Mouse (Mus musculus) frontal cortex, postnatal 25 days (tissue): ENCODE data around the gene Zfp398.
A peak's percentile ranks its signal among the peaks of the same experiment; 100 is the strongest.
"Not testable (repeated sequence)": the region's sequence is repeated elsewhere in the genome, so short reads cannot be mapped to it uniquely, and the experiment has no call there.

Source experiments
- DNase-seq, 2 experiments: peaks; one replicate each; pipeline ENCODE4 v3.0.0; 2022; ENCODE audit warnings: low spot score in 2 of 2

Gene Zfp398

GRCm38 (mm10) chr6:47824241-47824640, 11.2 kb upstream of the Zfp398 start:
- DNase-seq: no peak

GRCm38 (mm10) chr6:47827462-47827861, 8.0 kb upstream of the Zfp398 start:
- no peak for DNase-seq

GRCm38 (mm10) chr6:47828950-47829349, 6.5 kb upstream of the Zfp398 start:
- no peak for DNase-seq

- peak; percentile 79 to 90 for DNase-seq
These were observed 5.1 kb upstream of the Zfp398 start, which contains the start of gene Zfp786 for GRCm38 (mm10) chr6:47830104-47831078. Zfp786 (minus strand) TSS chr6:47830867.

- DNase-seq: no peak
These were observed 3.2 kb upstream of the Zfp398 start for GRCm38 (mm10) chr6:47832220-47832619.

- DNase-seq: peak; percentile 28 to 29
These were observed 592 bp downstream of the Zfp398 start for GRCm38 (mm10) chr6:47835984-47836521.

GRCm38 (mm10) chr6:47837630-47838029, 2.2 kb downstream of the Zfp398 start:
- DNase-seq: no peak

- no peak for DNase-seq
These were observed 5.6 kb downstream of the Zfp398 start for GRCm38 (mm10) chr6:47841077-47841476.

- no peak for DNase-seq
These were observed 6.4 kb downstream of the Zfp398 start for GRCm38 (mm10) chr6:47841831-47842230.

- DNase-seq: no peak
These were observed 6.9 kb downstream of the Zfp398 start for GRCm38 (mm10) chr6:47842337-47842736.

GRCm38 (mm10) chr6:47845779-47846178, 10.3 kb downstream of the Zfp398 start:
- no peak for DNase-seq

GRCm38 (mm10) chr6:47857241-47857640, 21.8 kb downstream of the Zfp398 start:
- no peak for DNase-seq

GRCm38 (mm10) chr6:47857729-47858128, 22.3 kb downstream of the Zfp398 start:
- not testable (repeated sequence) for DNase-seq

- no peak for DNase-seq
These were observed 36.8 kb downstream of the Zfp398 start for GRCm38 (mm10) chr6:47872266-47872665.

- DNase-seq: no peak
These were observed 41.6 kb downstream of the Zfp398 start, which contains the start of gene Zfp282 for GRCm38 (mm10) chr6:47877058-47877457. Zfp282 (plus strand) TSS chr6:47877204.

- DNase-seq: peak; percentile 76 to 81
These were observed 42.1 kb downstream of the Zfp398 start for GRCm38 (mm10) chr6:47877461-47878132.

- no peak for DNase-seq
These were observed 42.7 kb downstream of the Zfp398 start for GRCm38 (mm10) chr6:47878133-47878514.

GRCm38 (mm10) chr6:47878593-47878992, 43.1 kb downstream of the Zfp398 start:
- DNase-seq: no peak

- no peak for DNase-seq
These were observed 43.7 kb downstream of the Zfp398 start for GRCm38 (mm10) chr6:47879049-47879716.

- DNase-seq: no peak
These were observed 44.7 kb downstream of the Zfp398 start for GRCm38 (mm10) chr6:47880166-47880565.

GRCm38 (mm10) chr6:47888812-47889383, 53.4 kb downstream of the Zfp398 start:
- DNase-seq: no peak
